Mouse (Mus musculus): Measurements from ENCODE around the gene Olfr1168.
"Not testable (repeated sequence)": the region's sequence is repeated elsewhere in the genome, so short reads cannot be mapped to it uniquely, and the experiment has no call there.

Gene Olfr1168

DNA sequence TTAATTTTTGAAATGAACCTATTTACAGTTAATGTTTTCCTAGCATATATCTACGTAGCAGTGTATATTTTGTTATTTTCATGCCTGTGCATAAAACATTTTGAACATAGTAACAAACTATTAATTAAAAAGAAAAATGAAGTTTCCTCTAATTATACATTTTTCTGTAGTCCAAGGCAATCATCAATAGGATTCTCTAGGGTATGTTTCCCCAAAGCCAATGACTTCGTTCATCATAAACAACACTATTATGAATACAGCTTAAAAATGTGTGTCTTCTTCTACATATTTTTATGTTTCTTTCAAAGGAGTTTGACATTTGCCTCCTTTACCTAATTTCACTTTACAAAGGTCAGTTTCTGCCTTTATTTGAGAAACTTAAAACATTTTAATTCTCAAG, at the start of gene Olfr1168:
Olfr1168 (plus strand) TSS at position 301 of the 400 bp plus-strand sequence.
- DNase-seq (ENCODE audit: low spot score in 2 of 2) = no peak

DNA sequence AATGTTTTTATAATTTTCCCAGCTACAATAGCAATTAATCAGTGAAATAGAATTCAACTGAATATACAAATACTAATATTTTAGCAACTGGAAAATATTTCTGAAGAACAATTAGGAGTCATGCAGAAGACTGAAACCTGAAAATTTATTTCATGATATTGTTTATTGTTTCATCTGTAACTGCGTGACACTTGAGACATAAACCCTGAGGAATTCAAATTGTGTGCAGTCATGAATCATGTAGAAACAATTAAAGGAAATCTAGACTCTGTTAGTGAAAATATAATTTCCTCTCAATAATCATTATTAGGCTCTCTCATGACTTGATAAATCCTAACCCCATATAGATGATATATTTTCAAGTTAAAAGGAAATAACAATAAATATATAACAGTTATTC, 26.6 kb upstream of the Olfr1168 start, which contains the start of gene Olfr1167:
Olfr1167 (minus strand) TSS at position 101 of the 400 bp plus-strand sequence.
- not testable (repeated sequence) for DNase-seq (ENCODE audit: low spot score in 2 of 2)

DNA sequence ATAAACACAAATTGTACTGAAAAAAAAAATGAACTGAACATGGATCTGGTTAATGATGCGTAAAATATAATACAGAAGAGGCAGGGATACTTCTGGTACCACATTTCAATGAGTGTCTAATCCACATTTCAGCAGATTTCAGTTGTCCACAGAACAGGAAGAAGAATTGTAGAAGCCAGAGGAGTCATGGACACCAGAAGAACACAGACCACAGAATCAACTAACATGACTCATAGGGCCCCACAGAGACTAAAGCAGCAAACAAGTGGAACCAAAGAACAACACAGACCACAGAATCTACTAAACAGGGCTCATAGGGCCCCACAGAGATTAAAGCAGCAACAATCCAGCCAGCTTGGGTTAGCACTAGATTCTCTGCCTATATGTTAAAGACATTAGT, 39.1 kb downstream of the Olfr1168 start:
- DNase-seq (ENCODE audit: low spot score in 2 of 2) = no peak

DNA sequence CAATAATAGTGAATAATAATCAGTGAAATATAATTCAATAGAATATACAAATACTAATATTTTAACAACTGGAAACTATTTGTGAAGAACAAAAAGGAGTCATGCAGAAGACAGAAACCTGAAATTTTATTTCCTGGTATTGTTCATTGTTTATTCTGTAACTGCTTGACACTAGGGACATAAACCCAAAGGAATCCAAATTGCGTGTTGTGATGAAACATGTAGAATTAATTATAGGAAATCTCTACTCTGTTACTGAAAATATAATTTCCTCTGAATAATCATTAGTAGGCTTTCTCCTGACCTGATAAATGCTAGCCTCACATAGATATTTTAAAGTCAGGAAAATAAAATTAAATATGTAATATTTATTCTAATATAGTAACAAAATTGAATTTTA, 46.6 kb downstream of the Olfr1168 start, which contains the start of gene Olfr1170:
Olfr1170 (minus strand) TSS at position 101 of the 400 bp plus-strand sequence.
- DNase-seq (ENCODE audit: low spot score in 2 of 2) = no peak

Data from left cerebral cortex, adult 9 months (tissue).